Mouse (Mus musculus): ENCODE results near the gene Glrx. TPM values are rescaled to one million over a fixed set of nuclear protein-coding genes. Genes with fewer than 3 reads are reported as not detected.

Gene Glrx
- polyA plus RNA-seq, 1 experiment from 2014 or later: 131 TPM

Other genes starting within 250 kb of the Glrx start
- gene Ell2, start 133.1 kb upstream of the Glrx start, polyA plus RNA-seq (2015; fragmentation: Nextera tagmentation; extraction: Ambion mirVana): 4.6 and 6.2 TPM in 2 replicates
- gene Rhobtb3, start 104.1 kb downstream of the Glrx start, polyA plus RNA-seq (2015; fragmentation: Nextera tagmentation; extraction: Ambion mirVana): 19.7 and 21.6 TPM in 2 replicates
- gene Spata9, start 127.3 kb downstream of the Glrx start, polyA plus RNA-seq (2015; fragmentation: Nextera tagmentation; extraction: Ambion mirVana): 0.14 and 0.31 TPM in 2 replicates
- 11.8 and 12.4 TPM in 2 replicates for gene Rfesd, start 178.9 kb downstream of the Glrx start, polyA plus RNA-seq (2015; fragmentation: Nextera tagmentation; extraction: Ambion mirVana)
- 0.06 TPM in 1 of 2 replicates, not detected in the other for gene Gpr150, start 217.1 kb downstream of the Glrx start, polyA plus RNA-seq (2015; fragmentation: Nextera tagmentation; extraction: Ambion mirVana)